Mouse (Mus musculus) hindbrain, embryonic 11.5 days (tissue): ENCODE results near the gene Mnat1. TPM values are rescaled to one million over a fixed set of nuclear protein-coding genes. Genes with fewer than 3 reads are reported as not detected.

Source experiments
- ATAC-seq: fragments of 200-750 bp; cut with Nextera tagmentation; 2 replicates; pipeline ENCODE4 v1.8.0; 2017; ENCODE audit warnings: mild to moderate bottlenecking, moderate TSS enrichment, moderate library complexity; ENCODE audit not compliant: low FRiP score
- DNase-seq: peaks from one replicate; pipeline ENCODE4 v3.0.0-alpha.2; 2015; ENCODE audit warnings: low spot score
- H3K27ac ChIP-seq: fragments of 300-500 bp; sonication (generic); 2 replicates; pipeline ENCODE4 v1.5.1; 2014; ENCODE audit warnings: mild to moderate bottlenecking, low read depth, low read length
- H3K27me3 ChIP-seq: fragments of 300-500 bp; sonication (generic); 2 replicates; pipeline ENCODE4 v1.6.1; 2014; ENCODE audit warnings: mild to moderate bottlenecking, low read length, moderate library complexity, mixed read lengths; ENCODE audit not compliant: control insufficient read depth, insufficient read depth
- H3K36me3 ChIP-seq: fragments of 300-500 bp; sonication (generic); 2 replicates; pipeline ENCODE4 v1.6.1; 2014; ENCODE audit warnings: mild to moderate bottlenecking, low read length, moderate library complexity, mixed read lengths; ENCODE audit not compliant: control insufficient read depth, insufficient read depth
- H3K4me1 ChIP-seq: fragments of 300-500 bp; sonication (generic); replicated peaks from 2 replicates; pipeline ENCODE4 v1.6.1; 2014; ENCODE audit warnings: low read length, mixed read lengths; ENCODE audit not compliant: control insufficient read depth, insufficient read depth
- H3K4me2 ChIP-seq: fragments of 300-500 bp; sonication (generic); replicated peaks from 2 replicates; pipeline ENCODE4 v1.6.1; 2014; ENCODE audit warnings: mild to moderate bottlenecking, low read depth, low read length
- H3K4me3 ChIP-seq: fragments of 300-500 bp; sonication (generic); 2 replicates; pipeline ENCODE4 v1.5.1; 2014; ENCODE audit warnings: low read depth, low read length
- H3K9ac ChIP-seq: fragments of 300-500 bp; sonication (generic); 2 replicates; pipeline ENCODE4 v1.6.1; 2014; ENCODE audit warnings: low read depth, low read length
- H3K9me3 ChIP-seq: fragments of 300-500 bp; sonication (generic); 2 replicates; pipeline ENCODE4 v1.6.1; 2016; ENCODE audit warnings: low read length; ENCODE audit not compliant: control insufficient read depth
- WGBS: fragments of 180-500 bp; shearing (Covaris S2); extraction: QIAGEN DNeasy Blood & Tissue Kit; methylation state at CpG from one replicate; pipeline ENCODE4 v1.1.7; 2014; 5-methylcytosine and 5-hydroxymethylcytosine counted together
- polyA plus RNA-seq: library from polyadenylated mRNA; unstranded; fragments of >200 nt; fragmentation: Nextera tagmentation; extraction: Ambion mirVana; gene quantifications from 2 replicates; pipeline ENCODE4 v1.2.1, GENCODE M21; 2014

Mnat1 gene
- polyA plus RNA-seq, 1 experiment from 2014 or later: 36.7 TPM

- Histone ChIP-seq H3K4me2 (no peak overlapping the region), H3K9me3 (no peaks in the 10 kb centered on the region), H3K27me3 (no peaks in the 10 kb centered on the region), H3K4me3 (no peak overlapping the region), H3K27ac (no peak overlapping the region), H3K4me1 (no peaks in the 10 kb centered on the region), H3K9ac (no peak overlapping the region), H3K36me3 (no peaks in the 10 kb centered on the region)
- ATAC-seq (no peak), DNase-seq (no peak)
- WGBS: 78% methylated on average over 13 of the region's 13 CpGs
Measured at GRCm38 (mm10) chr12:73162408-73163181, 39.1 kb downstream of the Mnat1 start.

- Histone ChIP-seq H3K36me3 (no peaks in the 10 kb centered on the region), H3K27me3 (no peaks in the 10 kb centered on the region), H3K4me1 (no peaks in the 10 kb centered on the region), H3K27ac (no peak overlapping the region), H3K4me3 (no peak overlapping the region), H3K4me2 (no peak overlapping the region), H3K9me3 (no peaks in the 10 kb centered on the region), H3K9ac (no peak overlapping the region)
- DNase-seq (no peak), ATAC-seq (no peak)
- 88% methylated on average over 6 of the region's 6 CpGs for WGBS
Measured at GRCm38 (mm10) chr12:73170794-73171193, 47.3 kb downstream of the Mnat1 start.

- DNase-seq (no peak), ATAC-seq (no peak)
- Histone ChIP-seq H3K4me1 (no peaks in the 10 kb centered on the region), H3K4me3 (no peak overlapping the region), H3K9ac (no peak overlapping the region), H3K4me2 (no peak overlapping the region), H3K27ac (no peak overlapping the region), H3K36me3 (no peaks in the 10 kb centered on the region), H3K27me3 (no peaks in the 10 kb centered on the region), H3K9me3 (no peaks in the 10 kb centered on the region)
- WGBS: 69% methylated on average over 8 of the region's 8 CpGs
Measured at GRCm38 (mm10) chr12:73183896-73184295, 60.4 kb downstream of the Mnat1 start.

- H3K36me3 ChIP-seq: no peaks in the 10 kb centered on the region
- H3K27me3 ChIP-seq: no peaks in the 10 kb centered on the region
- H3K4me2 ChIP-seq: no peak overlapping the region
- WGBS: 89% methylated on average over 6 of the region's 6 CpGs
- ATAC-seq: no peak
- no peak for DNase-seq
- no peaks in the 10 kb centered on the region for H3K9me3 ChIP-seq
- H3K27ac ChIP-seq: no peak overlapping the region
- no peaks in the 10 kb centered on the region for H3K4me1 ChIP-seq
- H3K4me3 ChIP-seq: no peak overlapping the region
- H3K9ac ChIP-seq: no peak overlapping the region
Measured at GRCm38 (mm10) chr12:73197363-73197762, 73.8 kb downstream of the Mnat1 start.

GRCm38 (mm10) chr12:73198451-73198850 lies 74.9 kb downstream of the Mnat1 start:
- ATAC-seq: no peak
- no peaks in the 10 kb centered on the region for H3K36me3 ChIP-seq

GRCm38 (mm10) chr12:73199375-73199774 lies 75.9 kb downstream of the Mnat1 start:
- no peaks in the 10 kb centered on the region for H3K36me3 ChIP-seq
- ATAC-seq: no peak
- no peaks in the 10 kb centered on the region for H3K4me1 ChIP-seq
- no peak for DNase-seq
- no peak overlapping the region for H3K4me3 ChIP-seq
- no peaks in the 10 kb centered on the region for H3K27me3 ChIP-seq
- H3K4me2 ChIP-seq: no peak overlapping the region
- no peaks in the 10 kb centered on the region for H3K9me3 ChIP-seq
- H3K9ac ChIP-seq: no peak overlapping the region
- no peak overlapping the region for H3K27ac ChIP-seq
- WGBS: 66% methylated on average over 7 of the region's 7 CpGs

More at GRCm38 (mm10) chr12:73198451-73198850, 74.9 kb downstream of the Mnat1 start:
- Histone ChIP-seq H3K27me3 (no peaks in the 10 kb centered on the region), H3K4me2 (no peak overlapping the region), H3K9ac (no peak overlapping the region), H3K9me3 (no peaks in the 10 kb centered on the region), H3K4me3 (no peak overlapping the region), H3K4me1 (no peaks in the 10 kb centered on the region), H3K27ac (no peak overlapping the region)
- DNase-seq: no peak
- WGBS: 73% methylated on average over 1 of the region's 1 CpGs

- H3K27ac ChIP-seq: no peak overlapping the region
- WGBS: 44% methylated on average over 3 of the region's 3 CpGs
- no peaks in the 10 kb centered on the region for H3K27me3 ChIP-seq
- no peaks in the 10 kb centered on the region for H3K4me1 ChIP-seq
- no peak overlapping the region for H3K4me2 ChIP-seq
- H3K4me3 ChIP-seq: no peak overlapping the region
- H3K9me3 ChIP-seq: no peaks in the 10 kb centered on the region
- no peak for DNase-seq
- ATAC-seq: no peak
- H3K9ac ChIP-seq: no peak overlapping the region
- H3K36me3 ChIP-seq: no peaks in the 10 kb centered on the region
Measured at GRCm38 (mm10) chr12:73201587-73201986, 78.1 kb downstream of the Mnat1 start.

- H3K27me3 ChIP-seq: no peaks in the 10 kb centered on the region
- H3K9me3 ChIP-seq: no peaks in the 10 kb centered on the region
- ATAC-seq (no peak), DNase-seq (no peak)
- no peak overlapping the region for H3K4me2 ChIP-seq
- H3K4me3 ChIP-seq: no peak overlapping the region
- no peak overlapping the region for H3K27ac ChIP-seq
- H3K9ac ChIP-seq: no peak overlapping the region
- H3K36me3 ChIP-seq: no peaks in the 10 kb centered on the region
- 89% methylated on average over 11 of the region's 11 CpGs for WGBS
- no peaks in the 10 kb centered on the region for H3K4me1 ChIP-seq
Measured at GRCm38 (mm10) chr12:73205710-73206649, 82.5 kb downstream of the Mnat1 start.
